Mouse (Mus musculus) heart, embryonic 16.5 days (tissue): Measurements from ENCODE around the gene Wdfy2. TPM values are rescaled to one million over a fixed set of nuclear protein-coding genes. Genes with fewer than 3 reads are reported as not detected.
"Not testable (repeated sequence)": the region's sequence is repeated elsewhere in the genome, so short reads cannot be mapped to it uniquely, and the experiment has no call there.

ENCODE experiments used
- ATAC-seq: fragments of 200-750 bp; cut with Nextera tagmentation; replicated peaks from 2 replicates; pipeline ENCODE4 v1.8.0; 2017; ENCODE audit warnings: moderate number of reproducible peaks; ENCODE audit not compliant: insufficient read depth, low FRiP score; ENCODE audit errors: extremely low read depth
- H3K27ac ChIP-seq: fragments of 300-500 bp; sonication (generic); 2 replicates; pipeline ENCODE4 v1.5.1; 2014; ENCODE audit warnings: mild to moderate bottlenecking, low read length, control low read depth, moderate library complexity
- H3K27me3 ChIP-seq: fragments of 300-500 bp; sonication (generic); 2 replicates; pipeline ENCODE4 v1.6.1; 2014; ENCODE audit warnings: low read length, mixed read lengths; ENCODE audit not compliant: control insufficient read depth, insufficient read depth
- H3K36me3 ChIP-seq: fragments of 300-500 bp; sonication (generic); 2 replicates; pipeline ENCODE4 v1.6.1; 2014; ENCODE audit not compliant: control insufficient read depth, insufficient read depth
- H3K4me1 ChIP-seq: fragments of 300-500 bp; sonication (generic); 2 replicates; pipeline ENCODE4 v1.6.1; 2014; ENCODE audit warnings: low read length, mixed read lengths; ENCODE audit not compliant: control insufficient read depth, insufficient read depth
- H3K4me2 ChIP-seq: fragments of 300-500 bp; sonication (generic); 2 replicates; pipeline ENCODE4 v1.6.1; 2014; ENCODE audit warnings: low read depth, mild to moderate bottlenecking, control low read depth, low read length
- H3K4me3 ChIP-seq: fragments of 300-500 bp; sonication (generic); 2 replicates; pipeline ENCODE4 v1.5.1; 2014; ENCODE audit warnings: mild to moderate bottlenecking, control low read depth, low read length
- H3K9ac ChIP-seq: fragments of 300-500 bp; sonication (generic); 2 replicates; pipeline ENCODE4 v1.6.1; 2014; ENCODE audit warnings: low read length, control low read depth
- H3K9me3 ChIP-seq: fragments of 300-500 bp; sonication (generic); replicated peaks from 2 replicates; pipeline ENCODE4 v1.6.1; 2016; ENCODE audit warnings: low read length; ENCODE audit not compliant: control insufficient read depth
- WGBS: fragments of 180-500 bp; shearing (Covaris S2); extraction: QIAGEN DNeasy Blood & Tissue Kit; methylation state at CpG from one replicate; pipeline ENCODE4 v1.1.7; 2014; 5-methylcytosine and 5-hydroxymethylcytosine counted together
- polyA plus RNA-seq: library from polyadenylated mRNA; unstranded; fragments of >200 nt; fragmentation: Nextera tagmentation; extraction: Ambion mirVana; gene quantifications from 2 replicates; pipeline ENCODE4 v1.2.1, GENCODE M21; 2015

The Wdfy2 gene
- polyA plus RNA-seq, 1 experiment from 2014 or later: 4.0 TPM

DNA sequence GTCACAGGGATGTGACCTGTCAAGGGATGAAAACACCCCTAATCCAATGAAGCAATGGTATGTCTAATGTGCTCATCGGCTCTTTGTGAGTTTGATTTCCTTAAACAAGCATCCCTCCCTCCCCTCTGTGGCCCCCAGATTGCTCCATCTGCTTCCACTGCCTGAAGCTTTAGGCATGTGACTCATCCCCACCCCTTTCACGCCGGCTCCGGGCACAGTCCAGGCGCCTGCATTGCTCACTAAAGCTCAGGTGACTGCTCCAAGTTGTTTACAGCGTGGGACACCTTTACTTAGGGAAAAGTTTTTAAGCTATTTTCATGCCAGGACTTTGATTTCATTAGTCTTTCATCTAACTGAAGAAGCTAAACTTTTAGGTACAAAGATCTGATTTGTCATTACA lies 22.9 kb upstream of the Wdfy2 start:
- no peaks in the 10 kb centered on the region for H3K36me3 ChIP-seq

DNA sequence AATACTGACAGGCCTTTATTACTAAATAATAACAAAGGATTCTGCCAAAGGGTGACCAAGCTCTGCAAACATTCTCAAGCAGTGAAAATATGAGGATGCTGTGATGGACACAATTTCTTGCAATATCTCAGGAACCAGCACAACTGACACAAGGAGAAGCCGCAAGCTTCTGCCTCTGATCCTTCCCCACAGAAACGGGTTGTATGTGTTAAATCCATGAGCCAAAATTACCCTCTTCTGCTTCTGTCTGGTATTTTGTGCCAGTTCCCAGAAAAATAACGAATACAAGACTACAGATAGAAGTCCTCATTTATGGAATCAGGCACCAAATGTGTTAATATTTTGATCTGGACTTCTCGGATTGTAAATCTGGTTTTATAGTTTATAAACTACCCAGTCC lies 20.7 kb upstream of the Wdfy2 start:
- ATAC-seq: no peak
- WGBS: 78% methylated on average over 4 of the region's 4 CpGs
- no peaks in the 10 kb centered on the region for H3K27me3 ChIP-seq

More for the DNA sequence above, 22.9 kb upstream of the Wdfy2 start:
- H3K4me2 ChIP-seq: no peak overlapping the region
- no peak for ATAC-seq
- no peaks in the 10 kb centered on the region for H3K4me1 ChIP-seq
- H3K27ac ChIP-seq: no peak overlapping the region
- no peaks in the 10 kb centered on the region for H3K9me3 ChIP-seq
- WGBS: 64% methylated on average over 6 of the region's 6 CpGs
- no peak overlapping the region for H3K4me3 ChIP-seq
- H3K27me3 ChIP-seq: no peaks in the 10 kb centered on the region
- H3K9ac ChIP-seq: no peak overlapping the region

DNA sequence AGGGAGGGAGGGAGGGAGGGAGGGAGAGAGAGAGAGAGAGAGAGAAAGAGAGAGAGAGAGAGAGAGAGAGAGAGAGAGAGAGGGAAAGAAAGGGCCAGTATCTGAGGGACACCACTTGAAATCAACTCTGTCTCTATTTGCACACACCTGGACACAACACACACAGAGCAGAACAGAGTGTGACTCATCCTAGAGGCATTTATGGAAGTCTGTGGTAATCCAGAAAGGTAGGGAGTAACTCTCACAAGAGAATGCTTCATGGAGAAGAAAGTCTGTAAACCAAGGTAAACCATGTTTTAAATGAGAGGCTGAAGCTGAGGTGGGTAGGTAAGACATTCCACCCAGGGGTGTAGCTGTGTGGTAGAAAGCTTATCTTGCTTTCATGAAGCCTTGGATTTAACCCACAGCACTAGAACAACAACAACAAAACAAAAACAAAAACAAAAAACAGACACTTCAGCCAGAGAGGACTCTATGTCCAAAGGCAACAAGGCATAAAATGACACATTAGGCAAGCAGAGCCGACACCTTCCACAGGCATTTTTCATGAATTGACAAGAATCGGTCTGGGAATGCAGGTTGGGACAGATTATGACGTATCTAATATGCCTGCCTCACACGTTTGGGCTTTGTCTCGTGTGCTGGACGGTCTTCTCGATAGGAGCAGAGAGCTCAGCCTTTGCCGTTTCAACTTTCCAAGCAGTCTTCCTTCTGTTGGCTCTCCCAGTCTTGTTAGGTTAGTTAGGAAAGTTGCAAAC lies 11.7 kb upstream of the Wdfy2 start:
- no peaks in the 10 kb centered on the region for H3K9me3 ChIP-seq
- no peak overlapping the region for H3K27ac ChIP-seq
- no peaks in the 10 kb centered on the region for H3K36me3 ChIP-seq
- WGBS: 80% methylated on average over 8 of the region's 8 CpGs
- no peak overlapping the region for H3K9ac ChIP-seq
- no peak overlapping the region for H3K4me3 ChIP-seq
- no peak overlapping the region for H3K4me2 ChIP-seq
- H3K27me3 ChIP-seq: no peaks in the 10 kb centered on the region
- ATAC-seq: no peak
- no peaks in the 10 kb centered on the region for H3K4me1 ChIP-seq

More for the DNA sequence above, 20.7 kb upstream of the Wdfy2 start:
- no peaks in the 10 kb centered on the region for H3K4me1 ChIP-seq
- no peaks in the 10 kb centered on the region for H3K36me3 ChIP-seq
- no peaks in the 10 kb centered on the region for H3K9me3 ChIP-seq
- no peak overlapping the region for H3K4me2 ChIP-seq
- H3K4me3 ChIP-seq: no peak overlapping the region
- H3K9ac ChIP-seq: no peak overlapping the region
- no peak overlapping the region for H3K27ac ChIP-seq

DNA sequence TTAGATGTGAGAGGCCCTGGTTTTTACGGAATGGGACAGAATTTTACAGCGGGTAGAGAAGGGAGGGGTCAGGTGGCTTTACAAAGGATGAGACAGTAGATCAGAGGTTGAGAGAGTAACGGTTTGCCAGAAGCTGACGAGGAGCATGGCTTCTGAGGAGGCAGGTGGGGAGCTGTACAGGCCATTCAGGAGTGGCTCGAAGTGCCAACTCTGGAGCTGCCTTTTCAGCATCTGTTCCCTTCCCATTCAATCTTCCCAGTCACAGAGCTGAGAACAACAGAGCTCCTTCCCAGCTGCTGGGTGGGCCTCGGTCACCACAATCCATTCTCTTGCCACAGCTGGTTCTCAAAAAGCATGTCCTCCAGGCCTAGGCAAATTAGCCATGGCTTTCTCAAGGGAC lies 8.2 kb upstream of the Wdfy2 start:
- H3K4me1 ChIP-seq: no peaks in the 10 kb centered on the region
- no peaks in the 10 kb centered on the region for H3K36me3 ChIP-seq
- H3K27me3 ChIP-seq: no peaks in the 10 kb centered on the region
- 65% methylated on average over 6 of the region's 6 CpGs for WGBS
- no peak overlapping the region for H3K4me3 ChIP-seq
- H3K9me3 ChIP-seq: no peaks in the 10 kb centered on the region
- H3K4me2 ChIP-seq: no peak overlapping the region
- H3K9ac ChIP-seq: no peak overlapping the region
- H3K27ac ChIP-seq: no peak overlapping the region
- no peak for ATAC-seq

DNA sequence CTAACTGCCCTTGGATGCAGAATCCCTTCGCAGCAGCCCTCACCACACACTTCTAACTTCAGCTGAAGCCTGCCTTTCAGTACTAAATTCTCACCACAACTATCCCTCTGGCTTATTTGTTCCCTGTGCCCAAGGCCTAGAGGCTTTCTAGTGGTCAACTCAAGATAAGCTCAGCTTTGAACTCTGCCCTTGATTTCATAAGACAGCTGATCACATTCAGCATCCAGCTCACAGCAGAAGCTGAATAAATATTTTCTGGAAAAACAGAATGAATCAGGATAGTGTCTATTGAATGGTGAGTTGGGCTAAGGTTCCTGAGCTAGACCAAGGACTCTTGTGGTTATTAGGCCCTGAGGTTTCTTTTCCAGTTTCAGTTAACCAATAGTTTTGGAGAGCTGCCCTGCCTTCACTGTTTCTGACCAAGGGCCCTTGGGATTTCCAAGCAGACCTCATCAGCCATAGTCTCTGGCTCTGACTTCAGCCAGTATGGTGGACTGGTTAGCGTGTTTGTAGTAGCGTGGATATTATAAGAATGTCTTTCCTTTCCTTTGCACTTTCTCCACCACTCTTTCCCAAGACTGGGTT lies 5.7 kb upstream of the Wdfy2 start:
- Histone ChIP-seq H3K9ac (no peak overlapping the region), H3K4me1 (no peaks in the 10 kb centered on the region), H3K4me2 (no peak overlapping the region), H3K36me3 (no peaks in the 10 kb centered on the region), H3K4me3 (no peak overlapping the region), H3K27ac (no peak overlapping the region), H3K9me3 (no peaks in the 10 kb centered on the region), H3K27me3 (no peaks in the 10 kb centered on the region)
- WGBS: 88% methylated on average over 3 of the region's 3 CpGs
- no peak for ATAC-seq

DNA sequence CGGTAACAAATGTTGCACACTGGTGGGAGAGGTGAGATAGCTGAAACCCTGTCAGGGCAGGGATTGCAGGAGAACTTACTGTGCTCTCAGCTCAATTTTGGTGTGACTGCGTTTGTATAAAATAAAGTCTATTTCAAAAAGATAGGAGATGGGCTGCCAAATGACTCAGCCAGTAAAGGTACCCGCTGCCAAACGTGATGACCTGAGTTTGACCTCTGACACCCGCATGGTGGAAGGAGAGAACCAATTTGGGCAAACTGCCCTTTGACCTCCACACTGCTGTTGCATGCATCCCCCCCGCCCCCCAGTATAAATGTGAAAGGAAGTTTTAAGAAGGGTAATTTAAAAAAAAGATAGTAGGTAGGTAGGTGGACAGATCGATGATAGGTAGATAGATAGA lies 4.4 kb upstream of the Wdfy2 start:
- ATAC-seq: no peak

DNA sequence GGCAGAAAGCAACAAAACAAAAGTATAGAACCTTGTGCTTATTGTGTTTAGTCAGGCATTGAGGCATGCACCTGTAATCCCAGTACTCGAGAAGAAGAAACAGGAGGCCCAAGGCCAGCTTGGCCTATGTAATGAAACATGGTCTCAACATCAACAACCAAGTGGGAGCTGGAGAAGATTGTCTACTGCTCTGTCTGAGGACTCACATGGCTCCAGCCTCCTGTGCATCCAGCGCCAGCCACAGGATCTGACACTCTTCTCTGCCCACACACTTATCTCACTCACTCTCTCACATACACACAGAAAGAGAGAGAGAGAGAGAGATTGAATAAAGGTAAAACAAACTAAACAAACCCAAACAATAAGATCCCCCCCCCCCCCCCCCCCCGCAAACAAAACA lies 3.9 kb upstream of the Wdfy2 start:
- no peak overlapping the region for H3K4me3 ChIP-seq
- H3K27me3 ChIP-seq: no peaks in the 10 kb centered on the region
- H3K4me1 ChIP-seq: peaks cover 2% of the 10 kb centered on the region
- no peaks in the 10 kb centered on the region for H3K36me3 ChIP-seq
- no peak overlapping the region for H3K4me2 ChIP-seq
- no peak overlapping the region for H3K27ac ChIP-seq
- H3K9me3 ChIP-seq: no peaks in the 10 kb centered on the region
- WGBS: 73% methylated on average over 2 of the region's 3 CpGs
- H3K9ac ChIP-seq: no peak overlapping the region
- ATAC-seq: no peak

More for the DNA sequence above, 4.4 kb upstream of the Wdfy2 start:
- no peak overlapping the region for H3K27ac ChIP-seq
- no peaks in the 10 kb centered on the region for H3K9me3 ChIP-seq
- H3K9ac ChIP-seq: no peak overlapping the region
- 71% methylated on average over 7 of the region's 7 CpGs for WGBS
- no peak overlapping the region for H3K4me3 ChIP-seq
- H3K4me2 ChIP-seq: no peak overlapping the region
- H3K36me3 ChIP-seq: no peaks in the 10 kb centered on the region
- no peaks in the 10 kb centered on the region for H3K4me1 ChIP-seq
- no peaks in the 10 kb centered on the region for H3K27me3 ChIP-seq

DNA sequence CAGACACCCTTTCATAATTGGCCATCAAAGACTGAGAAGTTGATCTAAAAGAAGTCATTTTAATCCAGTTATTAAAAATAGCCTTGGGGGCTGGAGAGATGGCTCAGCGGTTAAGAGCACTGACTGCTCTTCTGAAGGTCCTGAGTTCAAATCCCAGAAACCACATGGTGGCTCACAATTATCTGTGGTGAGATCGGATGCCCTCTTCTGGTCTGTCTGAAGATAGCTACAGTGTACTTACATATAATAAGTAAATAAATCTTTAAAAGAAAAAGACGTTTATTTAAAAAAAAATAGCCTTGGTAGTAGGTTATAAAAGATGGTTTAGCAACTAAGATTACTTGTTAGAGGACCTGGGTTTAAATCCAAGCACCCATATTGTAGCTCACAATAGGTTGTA lies 1.7 kb upstream of the Wdfy2 start:
- not testable (repeated sequence) for H3K9ac ChIP-seq, ATAC-seq, H3K27ac ChIP-seq, H3K27me3 ChIP-seq, H3K36me3 ChIP-seq, H3K9me3 ChIP-seq, H3K4me3 ChIP-seq, H3K4me1 ChIP-seq, H3K4me2 ChIP-seq
- 76% methylated on average over 3 of the region's 3 CpGs for WGBS

DNA sequence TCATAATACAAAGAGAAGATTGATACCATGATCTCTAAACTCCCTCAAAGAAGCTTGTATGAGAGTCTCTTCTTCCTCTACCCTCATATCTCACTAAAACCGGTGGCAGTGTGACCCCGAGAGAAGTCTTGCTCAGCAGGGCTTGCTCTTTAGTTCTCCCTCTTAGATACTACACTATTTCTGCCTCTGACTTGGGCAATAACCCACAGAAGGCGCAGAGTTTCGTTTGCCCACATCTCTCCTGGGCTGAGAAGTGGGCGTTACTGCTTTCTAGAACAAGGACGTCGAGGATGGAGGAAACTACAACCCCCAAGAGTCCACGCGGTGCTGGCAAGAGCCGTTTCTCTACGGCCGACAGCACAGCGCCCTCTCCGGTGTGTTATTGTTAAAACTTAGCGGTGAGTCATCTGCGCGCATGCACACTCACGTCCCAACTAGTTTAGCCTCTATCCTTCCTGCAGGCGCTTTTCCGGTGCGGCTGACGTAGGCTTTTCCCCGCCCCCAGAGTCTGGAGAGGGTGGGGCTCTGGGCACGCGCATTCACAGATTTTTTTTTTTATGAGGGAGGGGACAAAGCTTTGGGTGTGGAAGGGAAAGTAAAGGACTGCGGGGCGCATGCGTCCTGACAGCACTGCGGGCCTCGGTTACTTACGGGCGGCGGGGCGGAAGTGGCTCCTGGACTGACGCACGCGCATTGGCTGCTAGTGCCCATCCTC lies 395 bp upstream of the Wdfy2 start:
- H3K4me1 ChIP-seq: peaks cover 5% of the 10 kb centered on the region
- no peaks in the 10 kb centered on the region for H3K9me3 ChIP-seq
- ATAC-seq: peak; percentile 95
- H3K4me3 ChIP-seq: peak overlapping the region; percentile 75
- peak overlapping the region; percentile 85 for H3K27ac ChIP-seq
- 0 out of 2 replicates have a peak, but pooled peaks cover 4% of the 10 kb centered on the region for H3K36me3 ChIP-seq
- WGBS: under 1% methylated on average over 37 of the region's 37 CpGs
- no peaks in the 10 kb centered on the region for H3K27me3 ChIP-seq
- peak overlapping the region; percentile 69 for H3K9ac ChIP-seq
- H3K4me2 ChIP-seq: peak overlapping the region; percentile 67
